In the genomic region with DNA sequence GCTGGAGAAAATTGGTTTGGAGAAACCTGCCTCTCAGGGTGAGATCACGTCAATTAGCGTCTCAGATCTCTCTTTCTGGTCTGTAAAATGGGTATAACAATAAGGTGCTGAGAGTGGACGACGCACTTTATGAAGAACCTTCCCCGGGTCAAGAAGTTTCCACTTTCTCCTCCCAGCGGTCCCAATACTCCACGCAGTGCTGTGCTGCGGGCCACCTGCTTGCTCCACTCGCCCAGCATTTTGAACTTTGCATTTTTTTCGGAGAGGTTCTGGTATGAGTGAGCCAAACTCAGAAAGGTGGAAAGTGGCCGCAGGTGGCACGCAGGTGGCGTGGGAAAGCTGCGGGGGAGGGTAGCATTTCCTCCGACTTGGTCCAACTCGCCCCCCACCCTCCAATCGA, we compare ENCODE assay signal across 8 mouse cellular contexts. TPM values are rescaled to one million over a fixed set of nuclear protein-coding genes. Genes with fewer than 3 reads are reported as not detected.
A peak's percentile ranks its signal among the peaks of the same experiment; 100 is the strongest.
DNase-seq lines count a peak whose midpoint lies in the region; ATAC-seq lines count a peak whose summit lies in the region.

No protein-coding gene starts in this region.

- H3K4me3 ChIP-seq in heart, embryonic 13.5 days, result peak overlapping the region; percentile 83
- peak overlapping the region; percentile 69 for H3K4me3 ChIP-seq in brown adipose tissue, adult 24 weeks (ENCODE audit: insufficient read depth, low read depth, low read length)
- H3K4me3 ChIP-seq in hindbrain, embryonic 11.5 days (ENCODE audit: low read depth, low read length), result peak overlapping the region; percentile 53
- H3K4me3 ChIP-seq in midbrain, embryonic 10.5 days, result peak overlapping the region; percentile 77

- H3K9ac ChIP-seq in heart, embryonic 13.5 days, result peak overlapping the region; percentile 87
- H3K9ac ChIP-seq in hindbrain, embryonic 11.5 days (ENCODE audit: low read depth, low read length), result peak overlapping the region; percentile 71

- H3K36me3 ChIP-seq in heart, embryonic 13.5 days, result peaks cover 21% of the 10 kb centered on the region
- no peaks in the 10 kb centered on the region for H3K36me3 ChIP-seq in hindbrain, embryonic 11.5 days (ENCODE audit: control insufficient read depth, insufficient read depth, low read length)
- H3K36me3 ChIP-seq in midbrain, embryonic 10.5 days, result peaks cover 15% of the 10 kb centered on the region

- H3K4me1 ChIP-seq in heart, embryonic 13.5 days, result peaks cover 28% of the 10 kb centered on the region
- H3K4me1 ChIP-seq in brown adipose tissue, adult 24 weeks (ENCODE audit: control insufficient read depth, insufficient read depth, insufficient read length, low read length), result no peaks in the 10 kb centered on the region
- H3K4me1 ChIP-seq in hindbrain, embryonic 11.5 days (replicated peaks; ENCODE audit: control insufficient read depth, insufficient read depth, low read length), result no peaks in the 10 kb centered on the region
- H3K4me1 ChIP-seq in midbrain, embryonic 10.5 days, result peaks cover 28% of the 10 kb centered on the region

- no peaks in the 10 kb centered on the region for H3K9me3 ChIP-seq in heart, embryonic 13.5 days
- H3K9me3 ChIP-seq in hindbrain, embryonic 11.5 days (ENCODE audit: control insufficient read depth, low read length), result no peaks in the 10 kb centered on the region
- no peaks in the 10 kb centered on the region for H3K9me3 ChIP-seq in midbrain, embryonic 10.5 days (replicated peaks)

- 1% methylated on average over 17 of the region's 17 CpGs for WGBS in heart, embryonic 13.5 days
- 2% methylated on average over 17 of the region's 17 CpGs for WGBS in hindbrain, embryonic 11.5 days
- WGBS in midbrain, embryonic 10.5 days, result 1% methylated on average over 17 of the region's 17 CpGs

- H3K27ac ChIP-seq in heart, embryonic 13.5 days (replicated peaks), result peak overlapping the region; percentile 50
- H3K27ac ChIP-seq in brown adipose tissue, adult 24 weeks (replicated peaks; ENCODE audit: low read depth, low read length), result no peak overlapping the region
- no peak overlapping the region for H3K27ac ChIP-seq in hindbrain, embryonic 11.5 days (ENCODE audit: low read depth, low read length)
- H3K27ac ChIP-seq in midbrain, embryonic 10.5 days (replicated peaks), result peak overlapping the region; percentile 84

- peak; percentile 23; the same call in 1 of the 2 replicates for ATAC-seq in heart, embryonic 13.5 days (ENCODE audit: extremely low read depth, insufficient number of reproducible peaks, low FRiP score, low TSS enrichment)
- ATAC-seq in hindbrain, embryonic 11.5 days (ENCODE audit: low FRiP score), result peak; percentile 68

- no peaks in the 10 kb centered on the region for H3K27me3 ChIP-seq in heart, embryonic 13.5 days (replicated peaks)
- H3K27me3 ChIP-seq in hindbrain, embryonic 11.5 days (ENCODE audit: control insufficient read depth, insufficient read depth, low read length), result no peaks in the 10 kb centered on the region
- peaks cover 18% of the 10 kb centered on the region for H3K27me3 ChIP-seq in midbrain, embryonic 10.5 days (ENCODE audit: low read depth, poor library complexity, severe bottlenecking)

- peak overlapping the region; percentile 94 for H3K4me2 ChIP-seq in heart, embryonic 13.5 days
- peak overlapping the region; percentile 87 for H3K4me2 ChIP-seq in hindbrain, embryonic 11.5 days (replicated peaks; ENCODE audit: low read depth, low read length)

- DNase-seq in heart, postnatal 4 days, result no peak
- no peak for DNase-seq in hindbrain, embryonic 11.5 days (ENCODE audit: low spot score)
- DNase-seq in midbrain, embryonic 10.5 days (ENCODE audit: low spot score), result no peak
- DNase-seq in frontal cortex, postnatal 14 days (ENCODE audit: low spot score in 2 of 2), result no peak
- DNase-seq in Muller cell, postnatal 12 days (ENCODE audit: inconsistent ontology term), result no peak
- DNase-seq in kidney, postnatal 4 days, result no peak

RNA-seq across cellular contexts. Expression of a gene that starts 1.1 kb away (rescaled TPM):
- 29.3 and 37.8 TPM in 2 replicates for polyA plus RNA-seq in heart, embryonic 13.5 days (2015; fragmentation: Nextera tagmentation; extraction: Ambion mirVana)
- 10 to 100 TPM; 15.8 to 18.6 TPM for total RNA-seq in heart, postnatal 4 days (2021)
- 9.3 and 11.6 TPM in 2 replicates for polyA plus RNA-seq in brown adipose tissue, adult 24 weeks (2012; ENCODE audit: insufficient read depth, insufficient read length, missing spikeins)
- 17.8 and 21.4 TPM in 2 replicates for polyA plus RNA-seq in hindbrain, embryonic 11.5 days (2014; fragmentation: Nextera tagmentation; extraction: Ambion mirVana)
- 17.7 and 20.8 TPM in 2 replicates for polyA plus RNA-seq in midbrain, embryonic 10.5 days (2016; fragmentation: Nextera tagmentation; extraction: Ambion mirVana)

RNA-seq across cellular contexts. Expression of a gene that starts 49.1 kb away (rescaled TPM):
- polyA plus RNA-seq in heart, embryonic 13.5 days (2015; fragmentation: Nextera tagmentation; extraction: Ambion mirVana), result 33.5 and 37.1 TPM in 2 replicates
- total RNA-seq in heart, postnatal 4 days (2021), result 10 to 100 TPM; 22.8 to 24.7 TPM
- 29.9 and 32.3 TPM in 2 replicates for polyA plus RNA-seq in brown adipose tissue, adult 24 weeks (2012; ENCODE audit: insufficient read depth, insufficient read length, missing spikeins)
- polyA plus RNA-seq in hindbrain, embryonic 11.5 days (2014; fragmentation: Nextera tagmentation; extraction: Ambion mirVana), result 26.1 and 26.7 TPM in 2 replicates
- 31.0 and 34.7 TPM in 2 replicates for polyA plus RNA-seq in midbrain, embryonic 10.5 days (2016; fragmentation: Nextera tagmentation; extraction: Ambion mirVana)

RNA-seq across cellular contexts. Expression of a gene that starts 49.2 kb away (rescaled TPM):
- 12.0 and 12.4 TPM in 2 replicates for polyA plus RNA-seq in heart, embryonic 13.5 days (2015; fragmentation: Nextera tagmentation; extraction: Ambion mirVana)
- 1 to 10 TPM; 5.9 to 6.0 TPM for total RNA-seq in heart, postnatal 4 days (2021)
- polyA plus RNA-seq in brown adipose tissue, adult 24 weeks (2012; ENCODE audit: insufficient read depth, insufficient read length, missing spikeins), result 2.4 and 3.3 TPM in 2 replicates
- polyA plus RNA-seq in hindbrain, embryonic 11.5 days (2014; fragmentation: Nextera tagmentation; extraction: Ambion mirVana), result 38.1 and 43.5 TPM in 2 replicates
- polyA plus RNA-seq in midbrain, embryonic 10.5 days (2016; fragmentation: Nextera tagmentation; extraction: Ambion mirVana), result 36.4 and 37.6 TPM in 2 replicates

Comparison
In these comparisons a context has a peak if more than half of its experiments do, and no peak if none do; other contexts are left out.
1. H3K27ac ChIP-seq: peak in heart, embryonic 13.5 days (single experiment) and midbrain, embryonic 10.5 days (single experiment); none in brown adipose tissue, adult 24 weeks (single experiment) and hindbrain, embryonic 11.5 days (single experiment).
2. Peak in every context shown above with its lines, with median percentiles within 50 percentile points of each other: H3K4me3 ChIP-seq.